Mouse (Mus musculus) hindbrain, embryonic 13.5 days (tissue): ENCODE measurements around the gene 6430571L13Rik. TPM values are rescaled to one million over a fixed set of nuclear protein-coding genes. Genes with fewer than 3 reads are reported as not detected.
"Not testable (repeated sequence)": the region's sequence is repeated elsewhere in the genome, so short reads cannot be mapped to it uniquely, and the experiment has no call there.

Experiments used
- ATAC-seq: fragments of 200-750 bp; cut with Nextera tagmentation; 2 replicates; pipeline ENCODE4 v1.8.0; 2017; ENCODE audit warnings: moderate TSS enrichment; ENCODE audit not compliant: low FRiP score
- H3K27ac ChIP-seq: fragments of 300-500 bp; sonication (generic); 2 replicates; pipeline ENCODE4 v1.5.1; 2015; ENCODE audit warnings: inconsistent platforms, mild to moderate bottlenecking, moderate library complexity
- H3K27me3 ChIP-seq: fragments of 300-500 bp; sonication (generic); 2 replicates; pipeline ENCODE4 v1.6.1; 2015; ENCODE audit warnings: mild to moderate bottlenecking, inconsistent platforms
- H3K36me3 ChIP-seq: fragments of 300-500 bp; sonication (generic); 2 replicates; pipeline ENCODE4 v1.6.1; 2015; ENCODE audit warnings: mild to moderate bottlenecking, inconsistent platforms
- H3K4me1 ChIP-seq: fragments of 300-500 bp; sonication (generic); replicated peaks from 2 replicates; pipeline ENCODE4 v1.6.1; 2015; ENCODE audit warnings: inconsistent platforms
- H3K4me2 ChIP-seq: fragments of 300-500 bp; sonication (generic); 2 replicates; pipeline ENCODE4 v1.6.1; 2015; ENCODE audit warnings: inconsistent platforms, mild to moderate bottlenecking, moderate library complexity
- H3K4me3 ChIP-seq: fragments of 300-500 bp; sonication (generic); 2 replicates; pipeline ENCODE4 v1.5.1; 2015; ENCODE audit warnings: mild to moderate bottlenecking, inconsistent platforms
- H3K9ac ChIP-seq: fragments of 300-500 bp; sonication (generic); 2 replicates; pipeline ENCODE4 v1.6.1; 2015; ENCODE audit warnings: mild to moderate bottlenecking, inconsistent platforms
- H3K9me3 ChIP-seq: fragments of 300-500 bp; sonication (generic); 2 replicates; pipeline ENCODE4 v1.6.1; 2016; ENCODE audit warnings: inconsistent platforms
- WGBS: fragments of 180-500 bp; shearing (Covaris S2); methylation state at CpG from one replicate; pipeline ENCODE4 v1.1.7; 2015; 5-methylcytosine and 5-hydroxymethylcytosine counted together
- polyA plus RNA-seq: library from polyadenylated mRNA; unstranded; fragments of >200 nt; fragmentation: Nextera tagmentation; extraction: Ambion mirVana; gene quantifications from 2 replicates; pipeline ENCODE4 v1.2.1, GENCODE M21; 2015

The 6430571L13Rik gene
- polyA plus RNA-seq, 1 experiment from 2014 or later: 8.3 TPM

DNA sequence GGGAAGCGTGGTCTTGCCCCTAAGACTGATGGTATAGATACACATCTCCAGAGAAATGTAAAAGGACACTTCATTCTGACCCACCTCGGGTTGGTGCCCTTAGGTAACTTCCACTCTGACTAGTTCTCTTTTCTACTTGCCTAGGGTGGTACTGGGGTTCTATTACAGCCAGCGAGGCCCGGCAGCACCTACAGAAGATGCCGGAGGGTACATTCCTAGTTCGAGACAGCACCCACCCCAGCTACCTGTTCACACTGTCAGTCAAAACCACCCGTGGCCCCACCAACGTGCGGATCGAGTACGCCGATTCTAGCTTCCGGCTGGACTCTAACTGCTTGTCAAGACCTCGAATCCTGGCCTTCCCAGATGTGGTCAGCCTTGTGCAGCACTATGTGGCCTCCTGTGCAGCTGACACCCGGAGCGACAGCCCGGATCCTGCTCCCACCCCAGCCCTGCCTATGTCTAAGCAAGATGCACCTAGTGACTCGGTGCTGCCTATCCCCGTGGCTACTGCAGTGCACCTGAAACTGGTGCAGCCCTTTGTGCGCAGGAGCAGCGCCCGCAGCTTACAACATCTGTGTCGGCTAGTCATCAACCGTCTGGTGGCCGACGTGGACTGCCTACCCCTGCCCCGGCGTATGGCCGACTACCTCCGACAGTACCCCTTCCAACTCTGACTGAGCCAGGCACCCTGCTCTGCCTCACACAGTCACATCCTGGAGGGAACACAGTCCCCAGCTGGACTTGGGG lies 40.0 kb upstream of the 6430571L13Rik start:
- H3K9ac ChIP-seq: no peak overlapping the region
- H3K27me3 ChIP-seq: 0 out of 2 replicates have a peak, but pooled peaks cover 5% of the 10 kb centered on the region
- H3K27ac ChIP-seq: no peak overlapping the region
- ATAC-seq: no peak
- no peak overlapping the region for H3K4me2 ChIP-seq
- no peaks in the 10 kb centered on the region for H3K9me3 ChIP-seq
- WGBS: 95% methylated on average over 30 of the region's 30 CpGs
- no peak overlapping the region for H3K4me3 ChIP-seq
- H3K36me3 ChIP-seq: peaks cover 24% of the 10 kb centered on the region
- H3K4me1 ChIP-seq: peaks cover 30% of the 10 kb centered on the region

DNA sequence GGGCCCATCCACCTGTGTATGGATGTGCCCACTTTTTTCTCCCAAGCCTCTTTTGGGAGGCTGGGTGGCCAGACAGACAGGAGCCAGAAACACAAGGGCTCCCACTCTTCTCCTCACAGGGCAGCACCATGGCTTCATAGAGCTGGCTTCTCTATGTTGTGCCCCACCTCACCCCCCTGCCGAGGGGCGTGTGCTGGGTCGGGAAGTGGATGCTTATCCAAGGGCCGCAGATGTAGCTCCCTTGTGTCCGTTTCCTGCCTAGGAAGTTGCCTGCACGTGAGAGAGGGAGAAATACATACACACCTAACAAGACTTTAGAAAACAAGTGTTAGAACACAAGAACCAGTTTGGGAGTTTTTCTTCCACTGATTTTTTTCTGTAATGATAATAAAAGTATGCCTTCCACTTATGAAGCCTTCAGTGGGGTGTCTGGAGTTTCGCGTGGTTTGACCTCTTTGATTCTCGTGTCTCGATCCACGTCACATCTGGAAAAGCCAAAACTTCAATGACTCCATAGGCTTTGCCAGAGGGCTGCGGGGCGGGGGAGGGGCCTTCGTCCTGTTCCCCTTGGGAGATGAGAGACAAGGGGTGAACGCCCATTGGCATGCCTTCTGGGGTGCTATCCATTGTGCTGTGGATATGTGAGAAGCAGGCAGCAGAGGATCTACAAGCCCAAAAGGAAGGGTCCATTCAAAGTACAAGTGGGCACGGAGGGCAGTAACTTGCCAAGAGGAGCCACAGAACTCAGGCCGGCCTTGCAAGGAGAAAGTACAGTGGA lies 38.7 kb upstream of the 6430571L13Rik start:
- no peak for ATAC-seq
- no peak overlapping the region for H3K4me3 ChIP-seq
- no peak overlapping the region for H3K9ac ChIP-seq
- no peaks in the 10 kb centered on the region for H3K27me3 ChIP-seq
- H3K27ac ChIP-seq: no peak overlapping the region
- no peak overlapping the region for H3K4me2 ChIP-seq
- peaks cover 24% of the 10 kb centered on the region for H3K36me3 ChIP-seq
- no peaks in the 10 kb centered on the region for H3K9me3 ChIP-seq
- peaks cover 24% of the 10 kb centered on the region for H3K4me1 ChIP-seq
- 86% methylated on average over 17 of the region's 17 CpGs for WGBS

DNA sequence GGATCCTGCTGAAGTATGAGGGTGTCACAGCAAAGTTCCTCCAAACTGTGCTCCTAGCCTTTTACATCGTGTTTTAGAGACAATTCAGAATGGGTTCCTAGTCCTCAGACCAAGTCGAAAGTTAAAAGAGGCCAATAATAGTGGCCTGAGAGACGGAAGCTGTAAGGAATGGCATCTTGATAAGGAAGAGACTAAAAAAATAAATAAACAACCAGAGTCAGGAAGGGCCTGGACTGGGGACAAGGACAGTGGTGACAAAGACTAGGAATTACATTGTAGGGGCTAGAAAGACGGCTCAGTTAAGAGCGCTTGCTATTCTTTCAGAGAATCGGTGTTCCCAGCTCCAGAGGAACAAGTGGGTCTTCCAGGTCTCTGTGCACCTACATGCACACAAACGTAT lies 37.8 kb upstream of the 6430571L13Rik start:
- Histone ChIP-seq H3K4me1 (peaks cover 18% of the 10 kb centered on the region), H3K36me3 (peaks cover 24% of the 10 kb centered on the region), H3K9me3 (no peaks in the 10 kb centered on the region), H3K27ac (no peak overlapping the region), H3K4me2 (no peak overlapping the region), H3K4me3 (no peak overlapping the region), H3K27me3 (no peaks in the 10 kb centered on the region), H3K9ac (no peak overlapping the region)
- ATAC-seq: no peak
- WGBS: 88% methylated on average over 7 of the region's 7 CpGs

DNA sequence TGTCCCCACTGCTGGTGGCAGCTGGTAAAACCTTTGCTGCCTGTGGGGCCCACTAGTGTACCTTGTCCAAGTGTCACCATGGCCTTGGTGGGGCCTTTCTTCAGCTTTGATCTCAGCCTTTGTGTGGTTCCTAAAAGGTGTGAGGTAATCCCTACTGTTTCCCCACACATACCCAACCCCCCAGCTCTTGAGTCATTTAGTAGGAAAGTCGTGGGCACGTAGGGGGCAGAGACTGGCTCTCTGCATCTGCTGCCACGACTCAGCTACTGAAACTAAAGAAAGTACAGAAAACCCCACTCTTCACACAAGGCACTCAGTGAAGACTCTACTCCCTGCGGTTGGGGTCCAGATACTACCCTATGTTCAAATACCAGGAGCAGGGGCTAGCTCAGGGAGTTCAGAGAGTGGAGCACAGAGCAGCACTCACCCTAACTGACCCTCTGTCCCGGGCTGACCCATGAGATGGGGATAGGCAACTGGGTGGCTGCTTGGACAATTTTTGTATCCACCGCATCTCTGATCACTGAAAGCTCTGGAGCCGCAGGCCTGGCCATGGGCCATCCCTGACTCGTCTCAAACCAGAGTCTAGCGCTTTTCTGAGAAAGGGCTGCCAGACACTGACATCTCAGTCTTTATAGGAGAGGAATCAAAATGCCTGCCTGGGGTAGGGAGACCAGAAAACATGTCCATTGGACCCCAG lies 37.1 kb upstream of the 6430571L13Rik start:
- no peak overlapping the region for H3K27ac ChIP-seq
- no peaks in the 10 kb centered on the region for H3K9me3 ChIP-seq
- H3K4me2 ChIP-seq: no peak overlapping the region
- no peak for ATAC-seq
- peaks cover 13% of the 10 kb centered on the region; the same call in 1 of the 2 replicates for H3K4me1 ChIP-seq
- H3K27me3 ChIP-seq: no peaks in the 10 kb centered on the region
- WGBS: 83% methylated on average over 9 of the region's 9 CpGs
- H3K36me3 ChIP-seq: peaks cover 24% of the 10 kb centered on the region
- no peak overlapping the region; the same call in 1 of the 2 replicates for H3K9ac ChIP-seq
- H3K4me3 ChIP-seq: no peak overlapping the region

DNA sequence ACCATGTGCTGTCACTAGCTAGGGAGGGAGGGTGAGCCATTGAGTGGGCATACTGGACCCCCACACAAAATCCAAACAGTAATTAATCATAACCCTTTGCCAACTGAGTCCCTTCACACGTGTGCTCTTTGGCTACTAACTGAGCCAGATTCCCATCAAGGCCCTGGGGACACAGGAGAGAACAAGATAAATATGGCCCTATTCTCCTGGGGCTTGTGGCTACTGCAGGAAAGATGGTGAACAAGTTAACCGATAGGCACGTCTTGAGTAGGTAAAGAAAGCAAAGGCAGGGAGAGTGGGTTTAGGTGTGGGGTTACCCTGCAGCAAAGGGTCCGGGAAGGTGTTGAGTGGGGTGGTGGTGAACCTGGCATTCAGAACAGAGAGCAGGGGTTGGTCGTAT lies 36.5 kb upstream of the 6430571L13Rik start:
- no peak overlapping the region for H3K4me3 ChIP-seq
- no peak overlapping the region for H3K9ac ChIP-seq
- no peak for ATAC-seq
- H3K4me1 ChIP-seq: peaks cover 6% of the 10 kb centered on the region; the same call in 1 of the 2 replicates
- H3K27ac ChIP-seq: no peak overlapping the region
- no peaks in the 10 kb centered on the region for H3K9me3 ChIP-seq
- H3K36me3 ChIP-seq: peaks cover 24% of the 10 kb centered on the region
- no peak overlapping the region for H3K4me2 ChIP-seq
- no peaks in the 10 kb centered on the region for H3K27me3 ChIP-seq
- 79% methylated on average over 5 of the region's 5 CpGs for WGBS

DNA sequence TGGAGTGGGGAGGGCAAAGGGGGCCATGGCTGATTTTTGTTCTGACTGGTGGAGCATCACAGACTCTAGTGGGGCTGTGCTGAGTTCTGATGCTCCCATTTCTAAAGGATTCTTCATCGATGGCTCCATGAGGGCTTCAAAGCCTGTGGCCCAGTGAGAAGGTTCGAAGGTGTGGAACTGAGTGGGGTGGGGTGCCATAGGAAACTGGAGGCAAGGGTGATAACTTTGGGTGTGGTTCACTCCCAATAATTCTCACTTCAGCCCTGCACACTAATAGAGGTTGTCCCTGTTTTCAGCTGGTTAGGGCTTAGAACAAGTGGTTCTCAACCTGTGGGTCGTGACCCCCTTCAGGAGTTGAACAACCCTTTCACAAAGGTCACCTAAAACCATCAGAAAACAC lies 36.0 kb upstream of the 6430571L13Rik start:
- 97% methylated on average over 3 of the region's 3 CpGs for WGBS
- Histone ChIP-seq H3K4me3 (no peak overlapping the region), H3K9ac (no peak overlapping the region), H3K27me3 (no peaks in the 10 kb centered on the region), H3K4me1 (0 out of 2 replicates have a peak, but pooled peaks cover 2% of the 10 kb centered on the region), H3K36me3 (peaks cover 24% of the 10 kb centered on the region), H3K4me2 (no peak overlapping the region), H3K27ac (no peak overlapping the region), H3K9me3 (no peaks in the 10 kb centered on the region)
- ATAC-seq: no peak

DNA sequence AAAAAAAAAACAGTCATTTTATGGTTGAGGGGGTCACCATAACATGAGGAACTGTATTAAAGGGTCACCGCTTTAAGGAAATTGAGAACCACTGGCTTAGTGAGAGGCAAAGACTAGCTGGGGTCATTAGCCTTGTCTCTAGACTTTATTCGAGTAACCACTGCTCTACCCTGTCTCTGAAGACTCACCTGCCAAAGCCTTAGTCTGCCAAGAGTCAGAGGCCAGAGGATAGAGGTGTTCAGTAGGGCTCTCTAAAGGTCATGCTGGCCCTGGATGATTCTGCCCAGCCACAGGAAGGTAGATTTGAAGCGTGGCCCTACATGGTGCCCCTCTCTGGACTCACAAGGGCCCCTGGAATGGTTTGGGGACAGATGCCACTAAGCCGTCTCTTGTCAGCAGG lies 35.4 kb upstream of the 6430571L13Rik start:
- no peak overlapping the region for H3K9ac ChIP-seq
- no peak overlapping the region for H3K27ac ChIP-seq
- H3K4me1 ChIP-seq: 0 out of 2 replicates have a peak, but pooled peaks cover 2% of the 10 kb centered on the region
- WGBS: 84% methylated on average over 4 of the region's 4 CpGs
- ATAC-seq: no peak
- H3K36me3 ChIP-seq: peaks cover 24% of the 10 kb centered on the region
- no peaks in the 10 kb centered on the region for H3K9me3 ChIP-seq
- H3K4me2 ChIP-seq: no peak overlapping the region
- H3K4me3 ChIP-seq: no peak overlapping the region
- H3K27me3 ChIP-seq: no peaks in the 10 kb centered on the region

DNA sequence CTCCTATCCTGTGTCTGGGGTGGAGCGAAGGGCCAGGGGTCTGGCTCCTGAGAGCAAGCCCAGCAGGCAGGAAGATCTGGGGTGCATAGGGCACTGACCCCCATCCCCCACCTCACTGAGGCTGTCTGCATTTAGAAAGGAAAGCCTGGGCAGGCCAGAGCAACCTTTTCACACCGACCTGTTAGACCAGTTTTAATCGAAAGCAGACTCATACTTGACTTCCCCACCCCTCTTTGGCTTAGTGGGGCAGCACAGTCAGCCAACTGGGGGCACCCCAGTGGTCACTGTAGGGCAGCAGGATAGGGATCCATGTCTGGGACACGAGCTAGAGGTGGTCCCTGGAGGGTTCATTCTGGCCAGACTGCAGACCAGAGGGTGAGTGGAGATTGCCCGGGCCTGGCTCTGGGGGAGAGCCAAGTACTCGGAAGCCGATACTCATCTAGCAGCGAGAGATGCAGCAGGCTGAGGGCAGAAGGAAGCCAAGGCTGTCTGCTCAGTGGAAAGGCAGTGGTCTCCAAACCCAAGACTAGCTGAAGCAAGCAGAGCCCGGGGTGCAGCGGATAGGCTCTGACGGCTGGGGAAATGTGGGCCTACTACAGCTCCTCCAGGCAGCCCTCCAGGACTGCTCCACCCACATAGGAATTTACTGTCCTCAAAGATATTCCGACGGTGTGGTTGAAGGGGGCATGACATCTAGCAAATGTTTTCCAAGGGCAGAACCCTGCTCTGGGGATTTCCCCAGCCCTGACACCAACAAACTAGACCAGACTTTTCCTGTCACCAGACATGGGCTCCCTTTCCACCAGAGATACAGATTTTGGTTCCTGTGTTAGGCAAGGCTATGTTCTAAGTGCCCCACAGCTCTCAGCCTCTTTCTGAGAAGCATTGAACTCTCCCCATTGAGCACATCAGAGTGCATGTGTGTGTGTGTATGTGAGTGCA lies 34.5 kb upstream of the 6430571L13Rik start:
- H3K4me1 ChIP-seq: 0 out of 2 replicates have a peak, but pooled peaks cover 2% of the 10 kb centered on the region
- no peak overlapping the region for H3K27ac ChIP-seq
- no peaks in the 10 kb centered on the region for H3K9me3 ChIP-seq
- H3K36me3 ChIP-seq: peaks cover 17% of the 10 kb centered on the region
- no peak overlapping the region for H3K9ac ChIP-seq
- 72% methylated on average over 13 of the region's 13 CpGs for WGBS
- no peak for ATAC-seq
- no peak overlapping the region for H3K4me3 ChIP-seq
- no peak overlapping the region for H3K4me2 ChIP-seq
- no peaks in the 10 kb centered on the region for H3K27me3 ChIP-seq

DNA sequence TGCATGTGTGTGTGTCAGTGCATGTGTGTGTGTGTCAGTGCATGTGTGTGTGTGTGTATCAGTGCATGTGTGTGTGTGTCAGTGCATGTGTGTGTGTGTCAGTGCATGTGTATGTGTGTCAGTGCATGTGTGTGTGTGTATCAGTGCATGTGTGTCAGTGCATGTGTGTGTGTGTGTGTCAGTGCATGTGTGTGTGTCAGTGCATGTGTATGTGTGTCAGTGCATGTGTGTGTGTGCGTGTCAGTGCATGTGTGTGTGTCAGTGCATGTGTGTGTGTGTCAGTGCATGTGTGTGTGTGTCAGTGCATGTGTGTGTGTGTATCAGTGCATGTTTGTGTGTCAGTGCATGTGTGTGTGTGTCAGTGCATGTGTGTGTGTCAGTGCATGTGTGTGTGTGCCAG lies 33.7 kb upstream of the 6430571L13Rik start:
- H3K36me3 ChIP-seq, ATAC-seq, H3K4me3 ChIP-seq, H3K27ac ChIP-seq, H3K4me1 ChIP-seq, H3K9ac ChIP-seq, H3K9me3 ChIP-seq, H3K4me2 ChIP-seq, H3K27me3 ChIP-seq: not testable (repeated sequence)
- WGBS: 100% methylated on average over 1 of the region's 1 CpGs

DNA sequence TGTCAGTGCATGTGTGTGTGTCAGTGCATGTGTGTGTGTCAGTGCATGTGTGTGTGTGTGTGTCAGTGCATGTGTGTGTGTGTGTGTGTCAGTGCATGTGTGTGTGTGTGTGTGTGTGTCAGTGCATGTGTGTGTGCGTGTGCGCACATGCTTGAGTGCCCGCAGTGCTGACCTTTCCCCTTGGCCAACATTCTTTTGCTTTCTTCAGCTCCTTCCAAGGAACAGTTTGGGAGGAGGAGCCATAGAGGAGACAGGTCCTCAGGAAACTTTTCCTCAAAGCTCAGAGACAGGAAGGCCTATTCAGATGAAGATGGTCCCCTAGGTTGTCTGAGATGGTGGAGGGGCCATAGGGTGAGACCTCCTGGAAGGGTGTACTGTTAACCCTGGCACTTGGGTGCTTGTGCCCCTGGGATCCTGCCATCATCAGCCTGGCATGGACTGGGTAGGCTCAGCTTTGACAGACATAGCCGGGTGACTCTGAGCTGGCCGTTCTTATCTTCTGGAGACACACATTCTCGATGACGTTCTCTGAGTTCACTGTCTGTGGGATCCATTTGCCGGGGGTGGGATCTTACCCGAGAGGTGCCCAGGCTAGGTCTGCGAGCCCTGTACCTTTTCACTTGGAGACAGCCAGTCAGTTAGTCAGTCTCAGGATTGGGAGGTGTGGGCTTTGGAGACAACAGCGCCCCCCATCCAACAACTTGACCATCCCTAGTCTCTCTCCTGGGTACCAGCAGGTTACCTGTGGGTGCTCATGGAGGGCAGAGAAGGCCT lies 33.1 kb upstream of the 6430571L13Rik start:
- WGBS: 91% methylated on average over 11 of the region's 11 CpGs
- H3K4me3 ChIP-seq: no peak overlapping the region

DNA sequence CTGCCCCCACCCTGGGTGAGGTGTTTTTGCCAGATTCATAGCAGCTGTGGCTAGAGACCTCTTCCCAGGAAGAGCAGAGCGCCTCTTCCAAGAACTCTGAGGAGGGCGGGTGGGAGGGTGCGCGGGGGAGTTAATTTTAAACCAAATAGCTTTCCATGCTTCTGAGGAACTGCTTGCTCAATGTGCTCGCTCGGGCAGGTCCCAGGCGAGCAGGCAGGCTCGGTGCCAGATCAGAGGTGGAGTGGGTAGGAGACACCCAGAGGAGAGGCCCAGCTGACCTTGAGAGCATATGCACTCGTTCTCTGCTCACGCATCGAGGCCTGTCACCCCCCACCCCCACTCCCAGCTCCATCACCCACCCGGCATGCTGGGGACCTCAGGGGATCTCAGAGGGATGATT lies 32.5 kb upstream of the 6430571L13Rik start:
- no peaks in the 10 kb centered on the region for H3K9me3 ChIP-seq
- 62% methylated on average over 12 of the region's 12 CpGs for WGBS
- H3K4me3 ChIP-seq: no peak overlapping the region
- H3K9ac ChIP-seq: peak overlapping the region; percentile 29; the same call in 1 of the 2 replicates
- no peaks in the 10 kb centered on the region for H3K27me3 ChIP-seq
- H3K27ac ChIP-seq: no peak overlapping the region
- no peaks in the 10 kb centered on the region for H3K36me3 ChIP-seq
- no peak for ATAC-seq
- H3K4me1 ChIP-seq: 0 out of 2 replicates have a peak, but pooled peaks cover 2% of the 10 kb centered on the region
- H3K4me2 ChIP-seq: no peak overlapping the region

More for the DNA sequence above, 33.1 kb upstream of the 6430571L13Rik start:
- ATAC-seq: no peak
- Histone ChIP-seq H3K27me3 (no peaks in the 10 kb centered on the region), H3K9me3 (no peaks in the 10 kb centered on the region), H3K27ac (no peak overlapping the region), H3K36me3 (0 out of 2 replicates have a peak, but pooled peaks cover 2% of the 10 kb centered on the region), H3K9ac (peak overlapping the region; percentile 29; the same call in 1 of the 2 replicates), H3K4me1 (0 out of 2 replicates have a peak, but pooled peaks cover 2% of the 10 kb centered on the region), H3K4me2 (no peak overlapping the region)
